Mouse (Mus musculus): ENCODE measurements at regions not wholly inside any gene's neighbourhood (a gene's known extent, or its start where the extent isn't known, plus 50 kb on each side); places are given as distances from the start of the nearest gene placed in this dataset.

GRCm38 (mm10) chr1:90695166-90695749 is 92.5 kb downstream of the Cops8 start:
- WGBS, result 55% methylated on average over 10 of the region's 10 CpGs
- Histone ChIP-seq H3K9me3 (replicated peaks) (no peaks in the 10 kb centered on the region), H3K36me3 (no peaks in the 10 kb centered on the region), H3K27ac (peak overlapping the region; percentile 30; the same call in 1 of the 2 replicates), H3K27me3 (ENCODE audit: low read depth, poor library complexity, severe bottlenecking) (no peaks in the 10 kb centered on the region), H3K4me1 (peaks cover 17% of the 10 kb centered on the region), H3K4me3 (no peak overlapping the region)
- no peak for DNase-seq (ENCODE audit: low spot score)

GRCm38 (mm10) chr1:90696000-90696399 is 93.2 kb downstream of the Cops8 start:
- Histone ChIP-seq H3K9me3 (replicated peaks) (no peaks in the 10 kb centered on the region), H3K27me3 (ENCODE audit: low read depth, poor library complexity, severe bottlenecking) (no peaks in the 10 kb centered on the region), H3K36me3 (no peaks in the 10 kb centered on the region), H3K4me3 (no peak overlapping the region), H3K4me1 (peaks cover 15% of the 10 kb centered on the region), H3K27ac (no peak overlapping the region)
- 100% methylated on average over 1 of the region's 1 CpGs for WGBS
- no peak for DNase-seq (ENCODE audit: low spot score)

- Histone ChIP-seq H3K4me1 (peaks cover 15% of the 10 kb centered on the region), H3K36me3 (no peaks in the 10 kb centered on the region), H3K4me3 (no peak overlapping the region), H3K27ac (no peak overlapping the region), H3K9me3 (replicated peaks) (no peaks in the 10 kb centered on the region), H3K27me3 (ENCODE audit: low read depth, poor library complexity, severe bottlenecking) (no peaks in the 10 kb centered on the region)
- DNase-seq (ENCODE audit: low spot score), result no peak
- 92% methylated on average over 3 of the region's 3 CpGs for WGBS
Observed at GRCm38 (mm10) chr1:90697056-90697596, 94.3 kb downstream of the Cops8 start.

- Histone ChIP-seq H3K4me3 (no peak overlapping the region), H3K4me1 (peaks cover 15% of the 10 kb centered on the region), H3K27ac (no peak overlapping the region), H3K9me3 (replicated peaks) (no peaks in the 10 kb centered on the region), H3K36me3 (no peaks in the 10 kb centered on the region), H3K27me3 (ENCODE audit: low read depth, poor library complexity, severe bottlenecking) (no peaks in the 10 kb centered on the region)
- no peak for DNase-seq (ENCODE audit: low spot score)
- 85% methylated on average over 2 of the region's 2 CpGs for WGBS
Observed at GRCm38 (mm10) chr1:90698618-90699017, 95.8 kb downstream of the Cops8 start.

GRCm38 (mm10) chr1:90701756-90702155 is 99.0 kb downstream of the Cops8 start:
- no peaks in the 10 kb centered on the region for H3K27me3 ChIP-seq (ENCODE audit: low read depth, poor library complexity, severe bottlenecking)
- no peaks in the 10 kb centered on the region for H3K4me1 ChIP-seq
- H3K4me3 ChIP-seq, result no peak overlapping the region
- no peaks in the 10 kb centered on the region for H3K9me3 ChIP-seq (replicated peaks)
- no peak for DNase-seq (ENCODE audit: low spot score)
- 73% methylated on average over 1 of the region's 1 CpGs for WGBS
- H3K36me3 ChIP-seq, result no peaks in the 10 kb centered on the region
- no peak overlapping the region for H3K27ac ChIP-seq

GRCm38 (mm10) chr1:90706391-90706790 is 103.6 kb downstream of the Cops8 start:
- Histone ChIP-seq H3K4me1 (no peaks in the 10 kb centered on the region), H3K27me3 (ENCODE audit: low read depth, poor library complexity, severe bottlenecking) (no peaks in the 10 kb centered on the region), H3K9me3 (replicated peaks) (no peaks in the 10 kb centered on the region), H3K36me3 (no peaks in the 10 kb centered on the region), H3K4me3 (no peak overlapping the region), H3K27ac (no peak overlapping the region)
- DNase-seq (ENCODE audit: low spot score), result no peak

GRCm38 (mm10) chr1:90709761-90710160 is 107.0 kb downstream of the Cops8 start:
- H3K36me3 ChIP-seq, result no peaks in the 10 kb centered on the region
- 94% methylated on average over 3 of the region's 3 CpGs for WGBS
- no peak for DNase-seq (ENCODE audit: low spot score)
- no peaks in the 10 kb centered on the region for H3K4me1 ChIP-seq
- no peak overlapping the region for H3K27ac ChIP-seq
- no peaks in the 10 kb centered on the region for H3K9me3 ChIP-seq (replicated peaks)
- H3K27me3 ChIP-seq (ENCODE audit: low read depth, poor library complexity, severe bottlenecking), result no peaks in the 10 kb centered on the region
- no peak overlapping the region for H3K4me3 ChIP-seq

GRCm38 (mm10) chr1:90710566-90710965 is 107.8 kb downstream of the Cops8 start:
- Histone ChIP-seq H3K27ac (no peak overlapping the region), H3K36me3 (no peaks in the 10 kb centered on the region), H3K9me3 (replicated peaks) (no peaks in the 10 kb centered on the region), H3K4me3 (no peak overlapping the region), H3K4me1 (no peaks in the 10 kb centered on the region), H3K27me3 (ENCODE audit: low read depth, poor library complexity, severe bottlenecking) (no peaks in the 10 kb centered on the region)
- 85% methylated on average over 3 of the region's 3 CpGs for WGBS
- DNase-seq (ENCODE audit: low spot score), result no peak

- no peaks in the 10 kb centered on the region for H3K4me1 ChIP-seq
Observed at GRCm38 (mm10) chr1:90711103-90711502, 108.3 kb downstream of the Cops8 start.

More at GRCm38 (mm10) chr1:90711103-90711502, 108.3 kb downstream of the Cops8 start:
- no peaks in the 10 kb centered on the region for H3K27me3 ChIP-seq (ENCODE audit: low read depth, poor library complexity, severe bottlenecking)
- H3K27ac ChIP-seq, result no peak overlapping the region
- H3K36me3 ChIP-seq, result no peaks in the 10 kb centered on the region
- H3K4me3 ChIP-seq, result no peak overlapping the region
- DNase-seq (ENCODE audit: low spot score), result no peak
- WGBS, result 77% methylated on average over 8 of the region's 8 CpGs
- no peaks in the 10 kb centered on the region for H3K9me3 ChIP-seq (replicated peaks)
